Mouse (Mus musculus): ENCODE data around the gene Zmynd11. TPM values are rescaled to one million over a fixed set of nuclear protein-coding genes. Genes with fewer than 3 reads are reported as not detected.
A peak's percentile ranks its signal among the peaks of the same experiment; 100 is the strongest.

Zmynd11 gene
- polyA plus RNA-seq, 1 experiment from 2014 or later: 102 TPM

DNA sequence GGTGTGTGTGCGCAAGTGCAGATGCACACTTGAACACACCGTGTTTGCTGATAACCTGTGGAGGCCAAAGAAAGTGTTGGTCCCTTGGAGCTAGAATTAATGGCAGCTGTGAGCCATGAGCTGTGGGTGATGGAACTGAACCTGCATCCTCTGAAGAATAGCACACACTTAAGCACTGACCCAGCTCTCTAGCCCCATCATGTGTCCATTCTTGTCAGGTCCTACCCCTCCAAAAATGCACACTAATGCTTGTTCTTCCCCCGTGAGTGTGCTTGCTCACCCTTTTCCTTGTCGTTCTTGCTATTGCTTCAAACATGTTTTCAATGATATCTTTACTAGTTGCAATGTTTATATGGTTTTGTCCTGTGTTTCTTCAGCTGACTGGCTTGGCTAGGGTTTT, 128.6 kb downstream of the Zmynd11 start:
- Histone ChIP-seq H3K36me3 (ENCODE audit: control insufficient read depth, insufficient read depth, low read length) (no peaks in the 10 kb centered on the region), H3K4me3 (ENCODE audit: low read depth, low read length) (no peak overlapping the region), H3K27me3 (ENCODE audit: control insufficient read depth, insufficient read depth, low read length) (no peaks in the 10 kb centered on the region), H3K27ac (replicated peaks; ENCODE audit: low read depth, low read length) (no peak overlapping the region), H3K4me1 (ENCODE audit: control insufficient read depth, insufficient read depth, low read length) (no peaks in the 10 kb centered on the region), H3K4me2 (ENCODE audit: low read depth, severe bottlenecking) (no peak overlapping the region), H3K9me3 (ENCODE audit: control insufficient read depth, low read length) (no peaks in the 10 kb centered on the region), H3K9ac (ENCODE audit: low read length) (no peak overlapping the region)
- DNase-seq (ENCODE audit: low spot score) (peak; percentile 31), ATAC-seq (ENCODE audit: insufficient number of reproducible peaks, low FRiP score, low TSS enrichment, low read depth) (no peak)
- 60% methylated on average over 4 of the region's 4 CpGs for WGBS

DNA sequence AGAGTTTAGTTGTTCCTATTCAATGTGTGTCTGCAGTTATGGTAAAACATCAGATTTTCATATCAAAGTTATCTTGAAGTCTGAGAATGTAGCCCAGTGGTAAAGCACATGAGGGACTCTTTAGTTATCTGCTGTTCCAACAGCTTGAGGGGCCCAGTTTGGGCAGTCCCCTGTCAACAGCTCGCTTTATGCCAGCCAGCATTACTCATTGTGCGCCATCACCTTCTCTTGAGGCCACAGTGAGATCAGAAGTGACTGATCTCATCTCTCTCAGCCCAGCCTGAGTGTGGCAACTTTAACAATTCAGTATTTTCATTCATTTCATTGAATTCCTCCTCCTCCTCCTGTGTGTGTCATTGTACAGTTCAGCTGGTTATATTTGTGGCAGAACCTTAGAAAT, 129.2 kb downstream of the Zmynd11 start:
- 91% methylated on average over 2 of the region's 2 CpGs for WGBS

More for the DNA sequence above, 129.2 kb downstream of the Zmynd11 start:
- Histone ChIP-seq H3K36me3 (ENCODE audit: control insufficient read depth, insufficient read depth, low read length) (no peaks in the 10 kb centered on the region), H3K9me3 (ENCODE audit: control insufficient read depth, low read length) (no peaks in the 10 kb centered on the region), H3K9ac (ENCODE audit: low read length) (no peak overlapping the region), H3K27me3 (ENCODE audit: control insufficient read depth, insufficient read depth, low read length) (no peaks in the 10 kb centered on the region), H3K27ac (replicated peaks; ENCODE audit: low read depth, low read length) (no peak overlapping the region), H3K4me1 (ENCODE audit: control insufficient read depth, insufficient read depth, low read length) (no peaks in the 10 kb centered on the region), H3K4me2 (ENCODE audit: low read depth, severe bottlenecking) (no peak overlapping the region), H3K4me3 (ENCODE audit: low read depth, low read length) (no peak overlapping the region)
- ATAC-seq (ENCODE audit: insufficient number of reproducible peaks, low FRiP score, low TSS enrichment, low read depth) (no peak), DNase-seq (ENCODE audit: low spot score) (no peak)
